Mouse (Mus musculus) urinary bladder, postnatal 14 days (tissue): ENCODE measurements around the gene Cfap157.

Source experiments
- DNase-seq: peaks from one replicate; pipeline ENCODE4 v3.0.0; 2021; ENCODE audit warnings: low spot score

The Cfap157 gene

GRCm38 (mm10) chr2:32750199-32750598 is 34.0 kb downstream of the Cfap157 start:
- DNase-seq, result no peak

GRCm38 (mm10) chr2:32749082-32749481 is 35.1 kb downstream of the Cfap157 start:
- DNase-seq, result no peak

DNA sequence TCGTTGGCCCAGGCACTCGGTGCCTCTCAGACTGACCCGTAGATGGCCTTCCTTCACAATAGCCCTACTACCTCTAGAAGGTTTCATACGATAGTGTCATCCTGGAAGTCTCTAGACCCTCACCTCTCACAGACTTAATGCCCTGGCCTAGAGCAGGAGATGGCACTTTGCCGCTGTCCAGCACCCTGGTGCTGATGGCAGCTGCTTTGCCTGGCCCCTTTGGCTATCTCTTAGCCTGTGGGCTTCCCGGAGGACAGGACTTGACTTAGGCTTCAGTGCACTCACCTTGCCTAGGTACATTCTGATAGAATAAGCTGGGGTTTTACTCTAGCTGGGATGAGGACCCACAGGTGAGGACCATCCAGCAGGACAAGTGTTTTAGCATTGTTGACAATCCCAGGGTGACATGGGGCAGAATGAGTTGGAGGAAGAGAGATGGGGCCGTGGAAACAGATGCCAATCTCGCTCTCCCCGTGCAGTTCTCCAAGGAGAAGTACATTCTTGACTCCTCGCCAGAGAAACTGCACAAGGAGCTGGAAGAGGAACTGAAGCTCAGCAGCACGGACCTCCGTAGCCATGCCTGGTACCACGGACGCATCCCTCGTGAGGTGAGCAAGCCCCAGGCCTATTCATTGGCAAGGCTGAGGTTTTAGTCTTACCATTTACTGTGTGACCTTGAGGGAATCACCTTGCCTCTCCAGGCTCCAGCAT is 39.8 kb downstream of the Cfap157 start:
- DNase-seq, result no peak

DNA sequence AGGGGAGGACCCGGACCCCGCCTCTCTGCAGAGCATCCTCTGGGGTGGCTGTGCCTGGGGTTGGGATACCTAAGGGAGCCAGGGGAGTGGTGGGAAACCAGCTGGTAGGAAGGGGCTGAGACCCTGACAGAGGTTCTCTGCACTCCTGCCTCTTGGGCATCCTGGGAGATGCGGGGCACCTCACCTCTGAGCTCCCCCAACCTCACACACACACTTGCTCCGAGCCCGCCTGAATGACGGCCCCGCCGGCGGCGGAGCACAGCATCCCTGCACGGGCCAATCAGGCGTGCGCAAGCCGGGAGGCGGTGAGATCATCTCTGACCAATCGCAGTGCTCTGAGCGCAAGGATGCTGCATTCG is 42.1 kb downstream of the Cfap157 start:
- no peak for DNase-seq

GRCm38 (mm10) chr2:32741273-32742172 is 42.7 kb downstream of the Cfap157 start:
- peak; percentile 35 for DNase-seq

GRCm38 (mm10) chr2:32740916-32741272 is 43.3 kb downstream of the Cfap157 start, which contains the start of gene 6330409D20Rik:
TSS of gene 6330409D20Rik (minus strand) at chr2:32741016.
- no peak for DNase-seq

- DNase-seq, result no peak
Measured at GRCm38 (mm10) chr2:32739311-32739710, 44.9 kb downstream of the Cfap157 start.

GRCm38 (mm10) chr2:32737008-32737407 is 47.2 kb downstream of the Cfap157 start:
- no peak for DNase-seq

- DNase-seq, result no peak
Measured at GRCm38 (mm10) chr2:32736306-32736829, 47.9 kb downstream of the Cfap157 start.

- DNase-seq, result no peak
Measured at GRCm38 (mm10) chr2:32734933-32735332, 49.3 kb downstream of the Cfap157 start.

DNA sequence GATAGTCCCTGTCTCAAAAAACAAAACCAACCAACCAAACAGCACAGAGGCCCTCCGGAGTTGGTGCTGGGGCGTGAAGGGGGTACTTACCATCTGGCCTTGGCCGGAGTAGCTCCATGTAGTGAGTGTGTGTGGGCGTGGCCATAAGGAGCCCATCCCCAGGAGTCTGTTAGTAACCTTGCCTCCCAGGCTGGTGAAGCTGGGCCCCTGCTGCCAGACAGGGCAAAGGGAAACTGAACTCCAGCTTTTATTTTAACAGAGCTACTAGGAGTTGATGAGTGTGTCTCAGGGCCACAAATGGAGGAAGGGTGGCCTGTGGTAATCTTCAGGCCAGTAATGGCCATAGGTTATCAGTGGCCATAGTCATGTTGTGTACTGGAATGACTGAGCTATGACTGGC is 49.7 kb downstream of the Cfap157 start:
- DNase-seq, result no peak

GRCm38 (mm10) chr2:32732695-32733094 is 51.5 kb downstream of the Cfap157 start:
- no peak for DNase-seq

- DNase-seq, result no peak
Measured at GRCm38 (mm10) chr2:32731911-32732310, 52.3 kb downstream of the Cfap157 start.

- DNase-seq, result no peak
Measured at GRCm38 (mm10) chr2:32730854-32731253, 53.4 kb downstream of the Cfap157 start.

- no peak for DNase-seq
Measured at GRCm38 (mm10) chr2:32729547-32729946, 54.7 kb downstream of the Cfap157 start.

DNA sequence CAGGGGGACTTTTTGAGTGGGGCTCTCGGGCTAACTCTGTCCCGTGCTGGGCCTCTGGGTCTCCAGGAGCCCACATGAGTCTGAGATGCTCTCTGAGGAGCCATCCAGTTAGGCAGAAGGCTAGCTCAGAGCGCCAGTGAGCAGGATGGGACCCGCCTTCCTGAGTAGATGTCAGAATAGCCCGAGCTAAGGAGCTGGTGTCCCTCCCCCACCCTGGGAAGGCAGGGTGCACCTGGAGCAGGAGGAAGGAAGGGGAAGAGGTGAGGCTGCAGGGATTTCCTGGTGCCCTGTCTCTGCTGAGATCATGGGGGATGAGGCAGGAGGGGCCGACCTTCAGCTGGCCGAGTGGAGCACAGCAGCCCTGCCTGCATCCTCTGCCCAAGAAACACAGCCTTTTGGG is 55.8 kb downstream of the Cfap157 start:
- DNase-seq, result no peak

- DNase-seq, result peak; percentile 94
Measured at GRCm38 (mm10) chr2:32727435-32727834, 56.8 kb downstream of the Cfap157 start.
